Mouse (Mus musculus) c-Kit-positive CD71-positive TER-119-negative erythroid progenitor cells, embryonic 14.5 days (primary cell): ENCODE results near the gene Uchl5.
A peak's percentile ranks its signal among the peaks of the same experiment; 100 is the strongest.

Experiments
- DNase-seq: peaks from one replicate; pipeline ENCODE4 v3.0.0-alpha.2; 2013; ENCODE audit warnings: low read depth

Uchl5 gene

GRCm38 (mm10) chr1:143803537-143803936 lies 26.5 kb downstream of the Uchl5 start:
- peak; percentile 61 for DNase-seq

GRCm38 (mm10) chr1:143809062-143809461 lies 32.0 kb downstream of the Uchl5 start:
- no peak for DNase-seq

GRCm38 (mm10) chr1:143813676-143814360 lies 36.7 kb downstream of the Uchl5 start:
- peak; percentile 50 for DNase-seq

- no peak for DNase-seq
Observed at GRCm38 (mm10) chr1:143820096-143820877, 43.2 kb downstream of the Uchl5 start.

GRCm38 (mm10) chr1:143822677-143823076 lies 45.6 kb downstream of the Uchl5 start:
- no peak for DNase-seq

- no peak for DNase-seq
Observed at GRCm38 (mm10) chr1:143830713-143831112, 53.6 kb downstream of the Uchl5 start.

- DNase-seq, result no peak
Observed at GRCm38 (mm10) chr1:143836363-143837182, 59.5 kb downstream of the Uchl5 start.

- no peak for DNase-seq
Observed at GRCm38 (mm10) chr1:143837681-143838080, 60.6 kb downstream of the Uchl5 start.

- no peak for DNase-seq
Observed at GRCm38 (mm10) chr1:143838896-143839410, 61.9 kb downstream of the Uchl5 start.

- DNase-seq, result no peak
Observed at GRCm38 (mm10) chr1:143852329-143852728, 75.3 kb downstream of the Uchl5 start.

- no peak for DNase-seq
Observed at GRCm38 (mm10) chr1:143852779-143853358, 75.8 kb downstream of the Uchl5 start.

GRCm38 (mm10) chr1:143853691-143854115 lies 76.6 kb downstream of the Uchl5 start:
- DNase-seq, result no peak

- no peak for DNase-seq
Observed at GRCm38 (mm10) chr1:143855706-143856105, 78.6 kb downstream of the Uchl5 start.
